Mouse (Mus musculus) liver, adult 2 months (tissue): ENCODE data around the gene Cttnbp2nl.

ENCODE experiments used
- CTCF ChIP-seq: fragments of 200-500 bp; IDR thresholded peaks from 2 replicates; pipeline ENCODE4 v1.5.1; 2011; ENCODE audit warnings: low read depth, low read length, control low read depth
- POLR2A ChIP-seq: fragments of 200-500 bp; IDR thresholded peaks from 2 replicates; pipeline ENCODE4 v1.6.1; 2011; ENCODE audit warnings: low read length, control low read depth; ENCODE audit not compliant: insufficient read depth; ENCODE audit errors: extremely low read depth

DNA sequence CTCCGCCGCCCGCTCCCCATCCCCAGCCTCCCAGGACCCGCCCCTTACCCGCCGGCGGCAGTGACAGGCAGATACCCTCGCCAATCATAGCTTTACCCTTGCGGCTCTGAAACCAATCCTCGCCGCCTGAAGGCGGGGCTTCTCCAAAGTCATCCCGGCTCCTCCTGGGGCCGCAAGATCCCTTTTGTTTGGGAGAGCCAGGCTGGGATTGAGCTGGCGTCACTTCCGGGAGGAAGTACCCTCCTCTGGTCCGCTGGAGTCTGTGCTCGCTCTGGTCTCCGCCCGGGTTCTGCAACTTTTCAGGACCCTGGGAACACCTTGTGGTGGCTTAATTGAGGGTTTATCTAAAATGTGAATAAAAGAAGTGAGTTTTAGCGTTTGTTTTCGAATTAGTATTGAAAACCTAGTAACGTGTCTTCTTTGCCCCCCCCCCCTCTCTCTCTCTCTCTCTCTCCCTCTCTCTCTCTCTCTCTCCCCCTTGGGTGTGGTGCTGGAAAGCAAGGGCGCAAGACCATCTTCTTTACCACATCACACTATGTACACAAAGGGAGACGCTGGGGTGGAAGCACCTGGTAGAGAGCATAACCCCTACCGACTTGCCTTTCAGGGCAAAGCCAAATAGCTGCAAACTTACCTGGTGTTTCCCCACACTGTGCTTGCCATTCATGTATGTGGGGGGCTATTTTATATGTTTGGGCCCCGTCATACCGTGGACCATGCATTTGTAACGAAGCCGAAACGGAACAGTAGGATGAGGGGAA lies at the start of gene Cttnbp2nl:
- TF ChIP-seq POLR2A (peak; percentile 81), CTCF (no peak)
